Mouse (Mus musculus) E14TG2a.4 (cell line): ENCODE results near the gene Vim.

ENCODE experiments used
- CTCF ChIP-seq: conservative IDR thresholded peaks from 2 replicates; pipeline ENCODE4 v1.5.1; 2014; ENCODE audit warnings: low read length
- NANOG ChIP-seq: IDR thresholded peaks from 2 replicates; pipeline ENCODE4 v1.6.1; 2014; ENCODE audit warnings: borderline replicate concordance, low read length, mixed read lengths
- POU5F1 ChIP-seq: IDR thresholded peaks from 2 replicates; pipeline ENCODE4 v1.6.1; 2014; ENCODE audit warnings: low read length, borderline replicate concordance

DNA sequence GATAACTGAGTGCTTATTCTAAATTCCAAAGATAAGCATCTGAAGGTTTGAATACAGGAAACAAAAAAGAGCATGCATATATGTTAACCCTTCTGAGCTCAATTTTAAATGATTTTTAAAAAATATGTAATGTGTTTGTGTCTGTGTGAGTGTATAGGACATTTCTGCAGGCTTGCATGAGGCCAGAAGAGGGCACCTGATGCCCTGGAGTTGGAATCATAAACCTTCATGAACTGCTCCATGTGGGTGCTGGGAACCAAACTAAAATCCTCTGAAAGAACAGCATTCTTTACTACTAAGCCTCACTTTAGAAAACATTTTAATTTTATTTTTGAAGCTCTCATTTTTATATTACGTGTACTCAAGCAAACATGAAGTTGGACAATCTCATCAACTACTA lies 3.7 kb downstream of the Vim start:
- TF ChIP-seq CTCF (no peak), POU5F1 (no peak), NANOG (no peak)
